Mouse (Mus musculus) hematopoietic stem cell, adult 5-6 weeks (primary cell): Measurements from ENCODE around the gene Hils1. TPM values are rescaled to one million over a fixed set of nuclear protein-coding genes. Genes with fewer than 3 reads are reported as not detected.

Source experiments
- ATAC-seq, 2 experiments: fragments of 125-278 bp in 1 of 2; replicated peaks in 1 of 2; 2 replicates each; pipeline ENCODE4 v1.8.0; 2016 to 2017; ENCODE audit warnings: inconsistent platforms in 2 of 2, mild to moderate bottlenecking in 2 of 2, moderate number of reproducible peaks in 2 of 2, low read depth in 1 of 2, moderate TSS enrichment in 1 of 2; ENCODE audit not compliant: low FRiP score in 2 of 2, poor library complexity in 2 of 2, severe bottlenecking in 2 of 2, insufficient read depth in 1 of 2, low TSS enrichment in 1 of 2
- total RNA-seq: library from RNA; stranded (forward); fragments of 172-1452, 232-1000 nt; gene quantifications from 2 replicates; pipeline ENCODE4 v1.2.3, GENCODE M21; 2017

The Hils1 gene
- total RNA-seq, 1 experiment from 2014 or later = not detected

DNA sequence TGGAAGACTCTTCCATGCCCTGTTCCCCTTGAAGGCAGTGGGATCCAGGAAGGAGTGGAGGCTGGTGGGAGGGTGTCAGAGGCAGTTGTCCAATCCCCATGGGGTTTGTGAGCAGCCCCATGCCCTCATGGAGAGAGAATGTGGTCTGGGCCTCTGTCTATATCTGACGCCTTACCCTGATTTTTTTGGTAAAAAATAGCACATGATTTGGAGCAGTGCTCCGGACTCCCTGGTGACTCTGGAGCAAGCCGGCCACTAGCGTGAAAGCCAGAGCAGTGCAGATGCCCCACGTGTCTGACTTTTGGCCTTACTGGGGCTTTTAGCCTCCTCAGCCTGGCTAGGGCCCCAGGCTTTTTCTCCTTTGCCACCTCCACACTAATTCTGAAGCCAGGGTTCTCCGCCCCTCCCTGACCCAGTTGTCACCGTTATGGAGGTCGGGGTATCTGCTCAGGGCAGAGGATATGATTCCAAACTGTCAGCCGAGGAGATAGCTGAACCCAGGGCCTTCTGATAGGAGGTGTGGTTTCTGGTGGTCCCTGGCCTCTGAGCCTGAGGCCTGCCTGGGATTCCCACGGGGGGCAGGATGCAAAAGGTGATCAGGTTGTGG is 26.9 kb downstream of the Hils1 start:
- ATAC-seq = no peak

DNA sequence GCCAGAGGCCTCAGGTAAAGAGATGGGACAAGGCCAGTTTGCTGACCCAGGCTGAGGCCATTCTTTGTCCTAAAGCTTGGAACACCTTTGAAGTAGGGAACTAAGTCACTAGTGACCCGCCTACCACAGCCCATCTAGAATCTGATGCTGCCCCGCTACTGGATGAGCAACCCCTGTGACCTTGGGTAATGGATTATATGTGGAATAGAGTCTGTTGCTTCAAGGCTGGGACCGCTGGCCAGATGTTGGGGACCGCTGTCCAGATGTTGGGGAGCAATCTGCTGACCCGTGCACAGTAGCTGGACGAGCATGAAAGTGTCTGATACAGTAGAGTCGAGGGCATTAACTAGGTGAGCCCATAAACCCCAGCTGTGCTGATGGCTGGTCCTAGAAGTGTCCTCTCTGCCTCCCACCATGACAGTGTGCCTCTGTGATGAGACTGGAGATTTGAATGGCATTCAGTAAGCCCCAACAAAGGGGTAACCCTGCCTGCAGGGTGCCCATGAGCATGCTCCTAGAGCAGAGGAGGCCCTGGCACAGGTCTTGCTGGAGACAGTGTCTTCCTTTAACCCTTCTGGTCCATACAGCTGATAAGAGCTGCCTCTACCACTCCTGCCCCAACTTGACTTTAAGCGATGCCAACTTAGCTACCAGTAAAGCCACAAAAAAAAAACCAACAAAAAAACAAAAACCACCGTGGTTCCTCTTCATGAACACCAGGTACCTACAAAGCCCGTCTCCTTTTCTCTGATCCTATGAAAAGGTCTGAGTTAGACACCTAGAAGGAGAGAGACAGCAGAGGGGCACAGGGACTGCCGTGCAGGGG is 27.8 kb downstream of the Hils1 start:
- no peak for ATAC-seq

DNA sequence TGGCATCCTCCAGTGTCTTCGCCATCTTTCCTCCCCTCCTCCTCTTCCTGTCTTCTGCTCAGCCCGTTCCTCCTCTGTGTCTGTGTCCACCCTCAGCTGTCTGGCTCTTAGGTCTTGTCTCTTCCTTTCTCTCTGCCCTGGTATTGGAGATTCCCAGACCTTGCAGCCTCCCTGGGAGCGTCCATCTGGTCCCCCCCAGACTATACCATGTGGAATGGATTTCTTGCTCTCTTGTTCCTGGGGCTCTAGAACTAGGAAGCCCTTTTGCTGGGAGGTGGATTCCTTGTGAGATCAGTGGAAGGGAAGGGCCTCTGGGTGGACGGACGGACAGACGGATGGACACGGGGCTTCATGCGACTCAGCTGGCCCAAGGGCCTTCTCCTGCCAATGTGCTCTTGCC is 28.7 kb downstream of the Hils1 start:
- ATAC-seq = no peak

DNA sequence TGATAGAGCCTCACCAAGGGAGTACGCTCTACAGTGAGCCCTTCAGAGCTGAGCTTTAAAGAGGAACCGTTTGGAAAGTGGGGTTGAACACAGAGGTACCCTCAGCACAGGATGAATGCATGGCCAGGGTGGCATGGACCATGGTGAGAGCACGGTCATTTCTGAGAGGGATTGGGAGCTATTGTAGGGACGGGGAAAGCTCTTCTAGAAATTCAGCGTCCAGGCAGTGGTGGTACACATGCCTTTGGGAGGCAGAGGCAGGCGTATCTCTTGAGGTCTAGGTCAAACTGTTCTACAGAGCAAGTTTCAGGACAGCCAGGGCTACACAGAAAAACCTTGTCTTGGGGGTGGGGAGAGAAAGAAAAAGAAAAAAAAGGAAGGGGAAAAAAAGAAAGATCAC is 29.6 kb downstream of the Hils1 start:
- no peak for ATAC-seq

DNA sequence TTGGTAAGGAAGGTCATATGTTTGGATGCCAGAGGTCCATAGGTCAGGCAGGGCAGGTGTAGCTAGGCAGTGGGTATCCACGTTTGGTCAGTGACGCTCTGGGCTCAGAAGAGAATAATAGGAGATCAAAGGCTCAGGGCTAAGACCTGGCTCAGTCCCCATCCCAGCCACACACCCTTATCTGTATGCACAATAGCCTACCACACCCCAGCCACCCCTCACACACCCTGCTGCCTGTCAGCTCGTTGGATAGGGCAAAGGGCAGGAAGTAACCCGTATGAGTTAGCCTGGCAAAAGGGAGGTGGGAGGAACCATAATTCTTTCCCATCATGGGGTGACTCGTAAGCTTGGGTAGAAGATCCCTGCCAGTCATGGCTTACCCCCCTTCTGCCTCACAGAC is 30.2 kb downstream of the Hils1 start:
- ATAC-seq = peak; percentile 23 to 35; a peak in 3 of 4 replicates

DNA sequence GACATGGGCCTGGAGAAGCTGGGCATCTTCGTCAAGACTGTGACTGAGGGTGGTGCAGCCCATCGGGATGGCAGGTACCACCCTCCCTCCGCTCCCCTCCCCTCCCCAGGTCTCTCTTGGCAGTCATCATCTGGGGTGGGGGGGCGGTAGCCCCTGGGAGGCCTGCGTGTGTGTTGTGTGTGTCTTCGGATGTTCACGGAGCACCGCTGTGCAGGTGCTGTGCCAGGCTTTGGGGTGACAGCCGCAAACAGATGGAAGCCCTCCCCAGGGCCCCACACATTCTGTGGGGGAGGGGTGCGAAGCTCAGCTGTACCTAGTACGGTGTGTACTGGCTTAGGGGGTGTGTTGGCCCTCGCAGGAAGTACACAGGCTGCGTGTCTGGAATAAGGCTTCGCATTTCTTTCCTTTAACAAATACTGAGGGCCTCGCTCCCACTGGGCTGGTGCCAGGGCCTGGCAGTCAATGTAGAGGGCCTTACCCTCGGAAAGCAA is 30.7 kb downstream of the Hils1 start:
- ATAC-seq = no peak

DNA sequence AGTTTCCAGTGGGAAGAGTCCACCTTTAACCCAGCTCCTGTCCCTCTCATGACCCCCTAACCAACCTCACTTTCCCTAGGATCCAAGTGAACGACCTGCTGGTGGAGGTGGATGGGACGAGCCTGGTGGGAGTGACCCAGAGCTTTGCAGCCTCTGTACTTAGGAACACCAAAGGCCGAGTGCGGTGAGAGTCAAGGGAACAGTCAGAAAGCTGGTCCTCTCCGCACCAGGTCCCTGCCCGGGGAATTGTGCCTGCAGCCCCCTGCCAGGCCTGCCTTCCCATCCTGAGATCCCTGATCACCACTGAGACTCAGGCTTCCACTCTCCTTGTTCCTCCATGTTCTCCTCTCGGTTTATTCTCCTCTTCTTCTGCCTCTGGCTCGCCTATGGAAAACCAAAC is 32.7 kb downstream of the Hils1 start:
- no peak for ATAC-seq

DNA sequence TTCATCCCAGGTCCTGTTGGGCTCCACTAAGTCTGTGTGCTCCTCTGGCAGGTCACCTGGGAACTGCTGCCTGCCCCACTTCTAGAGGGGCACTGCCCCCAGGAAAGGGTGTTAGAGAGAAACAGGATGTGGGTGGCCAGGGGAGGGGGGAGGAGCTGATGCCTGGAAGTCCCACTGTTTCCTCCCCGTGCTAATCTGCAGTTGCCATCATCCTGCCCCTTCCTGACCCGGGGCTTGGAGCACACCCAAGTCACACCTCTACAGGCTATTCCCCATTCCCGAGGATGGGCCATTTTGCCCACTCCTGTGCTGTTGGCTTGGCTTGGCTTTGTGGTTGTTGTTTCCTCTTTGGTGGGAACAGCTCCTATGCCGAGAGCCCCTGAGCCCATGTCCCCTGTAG is 33.2 kb downstream of the Hils1 start:
- ATAC-seq = peak; percentile 49 to 50

DNA sequence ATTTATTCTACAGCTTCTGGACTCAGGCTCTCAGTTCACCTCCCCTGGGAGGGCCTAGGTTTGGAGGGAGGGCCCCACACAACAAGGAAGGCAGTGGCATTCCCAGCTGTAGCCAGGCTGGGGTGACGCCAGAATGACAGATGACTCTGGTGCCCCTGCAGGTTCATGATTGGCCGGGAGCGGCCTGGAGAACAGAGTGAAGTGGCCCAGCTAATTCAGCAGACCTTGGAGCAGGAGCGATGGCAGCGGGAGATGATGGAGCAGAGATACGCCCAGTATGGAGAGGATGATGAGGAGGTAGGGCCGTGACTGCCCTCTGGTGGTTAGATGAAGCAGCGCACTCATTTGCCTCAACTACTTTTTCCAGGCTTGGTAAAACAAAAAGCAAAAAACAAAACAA is 33.7 kb downstream of the Hils1 start:
- ATAC-seq = peak; percentile 30 to 36; a peak in 3 of 4 replicates

DNA sequence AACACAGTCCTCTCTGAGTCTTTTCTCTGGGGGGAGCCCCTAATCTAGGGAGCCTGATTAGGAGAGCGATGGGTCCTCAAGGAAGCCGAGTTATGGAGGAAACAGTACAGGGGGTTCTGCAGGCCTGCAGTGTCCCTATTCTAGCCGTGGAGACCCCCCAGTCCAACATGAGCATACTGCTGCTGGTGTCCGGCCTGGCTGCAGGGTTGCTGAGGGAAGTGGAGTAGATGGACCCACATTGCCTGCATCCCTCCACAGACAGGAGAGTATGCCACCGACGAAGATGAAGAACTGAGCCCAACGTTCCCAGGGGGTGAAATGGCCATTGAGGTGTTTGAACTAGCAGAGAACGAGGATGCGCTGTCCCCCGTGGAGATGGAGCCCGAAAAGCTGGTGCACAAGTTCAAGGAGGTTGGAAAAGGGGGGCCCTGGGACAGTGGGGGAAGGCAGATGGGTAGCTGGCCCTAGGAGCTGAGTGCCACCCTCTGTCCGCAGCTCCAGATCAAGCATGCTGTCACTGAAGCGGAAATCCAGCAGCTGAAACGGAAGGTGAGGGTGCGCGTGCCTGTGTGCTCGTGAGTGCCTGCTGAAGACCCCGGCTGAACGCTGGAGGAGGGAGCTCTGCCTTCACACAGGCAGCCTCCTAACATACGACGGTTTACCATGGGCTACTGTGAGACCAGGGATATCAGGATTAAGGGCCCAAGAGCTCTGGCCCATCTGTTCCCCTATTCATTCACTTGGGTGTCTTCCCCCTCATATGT is 34.4 kb downstream of the Hils1 start:
- no peak for ATAC-seq

DNA sequence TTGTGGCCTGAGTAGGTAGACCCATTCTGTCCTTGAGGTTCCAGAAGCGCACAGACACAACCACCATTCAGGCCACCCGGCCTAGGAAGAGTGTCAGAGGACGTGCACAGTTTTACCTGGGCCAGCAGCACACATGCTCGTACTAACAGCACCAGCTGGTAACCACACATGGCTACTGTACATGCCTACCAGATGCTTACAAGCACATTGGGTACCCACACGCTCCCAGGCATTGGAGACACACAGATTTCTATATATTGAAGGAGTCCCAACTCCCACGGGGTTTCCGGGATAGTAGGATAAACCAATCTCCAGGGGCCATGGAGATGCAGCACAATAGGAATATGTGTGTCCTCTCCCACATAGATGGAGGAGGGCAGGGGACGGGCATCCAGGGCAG is 35.3 kb downstream of the Hils1 start:
- ATAC-seq = no peak

DNA sequence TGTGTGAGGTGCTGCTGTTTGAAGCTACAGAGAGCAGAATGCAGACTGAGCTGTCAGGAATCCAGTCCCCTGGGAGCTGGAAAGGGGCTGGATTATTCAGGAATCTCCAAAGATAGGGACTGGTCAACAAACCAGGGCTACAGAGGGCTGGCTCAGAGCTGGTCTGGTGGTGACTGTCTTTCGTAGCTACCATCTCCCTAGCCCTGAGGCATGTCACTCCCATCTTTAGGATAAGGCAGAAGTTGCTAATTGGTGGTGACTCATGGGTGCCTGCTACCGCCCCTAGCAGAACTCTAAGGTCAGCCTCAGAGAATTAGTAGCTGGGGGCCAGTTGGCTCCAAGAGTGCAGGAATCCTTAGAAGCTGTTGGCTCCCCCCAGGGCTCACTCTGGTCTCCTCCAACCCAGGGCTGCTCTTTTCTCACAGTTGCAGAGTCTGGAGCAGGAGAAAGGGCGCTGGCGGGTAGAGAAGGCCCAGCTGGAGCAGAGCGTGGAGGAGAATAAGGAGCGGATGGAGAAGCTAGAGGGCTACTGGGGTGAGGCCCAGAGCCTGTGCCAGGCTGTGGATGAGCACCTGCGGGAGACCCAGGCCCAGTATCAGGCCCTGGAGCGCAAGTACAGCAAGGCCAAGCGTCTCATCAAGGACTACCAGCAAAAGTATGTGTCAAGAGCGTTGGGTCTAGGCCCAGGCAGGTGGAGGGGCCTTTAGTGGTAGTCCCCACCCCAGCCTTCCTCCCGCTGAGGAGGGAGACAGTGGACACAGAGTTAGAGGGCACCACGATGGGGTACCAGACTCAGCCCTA is 36.9 kb downstream of the Hils1 start:
- ATAC-seq = no peak

DNA sequence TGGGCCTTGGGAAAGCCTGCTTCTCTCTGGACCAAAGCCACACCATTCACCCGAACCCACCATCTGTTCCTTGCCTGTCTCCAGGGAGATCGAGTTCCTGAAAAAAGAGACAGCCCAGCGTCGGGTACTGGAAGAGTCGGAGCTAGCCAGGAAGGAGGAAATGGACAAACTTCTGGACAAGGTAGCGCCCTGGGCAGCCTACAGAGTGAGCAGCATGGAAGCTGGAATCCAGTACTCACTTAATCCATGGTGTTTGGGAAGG is 37.5 kb downstream of the Hils1 start:
- ATAC-seq = no peak

DNA sequence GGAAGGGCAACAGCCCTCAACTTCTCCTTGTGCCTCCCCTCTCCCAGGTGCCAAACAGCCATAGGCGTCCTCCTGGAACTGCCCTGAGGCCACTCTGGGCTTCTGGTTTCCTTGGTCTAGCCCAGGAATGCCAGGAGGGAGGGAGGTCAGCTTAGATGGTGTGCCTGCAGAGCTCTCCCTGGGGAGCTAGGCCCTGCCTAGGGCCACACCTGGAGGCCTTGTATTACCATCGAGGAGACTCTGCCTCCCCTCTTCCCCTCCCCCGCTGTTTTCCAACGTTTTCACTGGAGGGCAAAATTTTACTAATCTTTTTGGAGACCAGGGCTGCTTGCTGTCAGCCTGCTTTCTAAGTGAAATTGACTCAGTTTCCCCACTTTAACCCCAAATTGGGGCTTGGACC is 38.6 kb downstream of the Hils1 start:
- no peak for ATAC-seq

DNA sequence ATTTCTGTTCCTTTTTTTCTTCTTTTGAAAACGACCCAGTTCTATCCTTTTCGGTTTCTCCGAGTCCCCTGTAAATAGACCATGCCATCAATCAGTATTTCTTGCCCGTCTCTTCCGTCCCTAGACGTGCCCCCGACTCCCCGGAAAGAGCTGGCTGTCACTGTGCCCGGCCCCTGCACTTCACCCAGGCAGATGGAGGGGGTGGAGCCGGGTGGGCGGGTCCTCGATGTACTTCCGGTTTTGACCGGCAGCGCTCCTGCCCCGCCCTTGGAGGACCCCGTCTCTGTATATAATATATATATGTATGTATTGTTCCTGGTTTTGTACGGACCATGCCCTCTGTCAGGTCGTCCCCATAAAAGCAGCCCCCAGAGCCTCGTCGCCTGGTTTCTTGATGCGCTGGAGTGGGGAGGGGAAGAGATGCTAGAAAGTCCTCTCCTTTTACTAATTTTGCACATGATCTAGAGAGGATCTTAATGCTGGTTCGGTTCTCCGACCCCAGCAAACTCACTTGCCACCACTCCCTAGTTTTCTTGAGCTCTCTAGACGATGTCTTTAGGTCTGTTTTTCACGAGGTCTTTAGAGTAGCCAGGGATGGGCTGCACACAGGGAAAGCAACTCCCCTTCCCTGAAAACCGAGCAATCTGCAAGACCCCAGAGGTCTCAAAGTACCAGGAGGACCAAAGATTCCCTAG is 39.3 kb downstream of the Hils1 start:
- peak; percentile 36 to 52; a peak in 2 of 4 replicates for ATAC-seq

DNA sequence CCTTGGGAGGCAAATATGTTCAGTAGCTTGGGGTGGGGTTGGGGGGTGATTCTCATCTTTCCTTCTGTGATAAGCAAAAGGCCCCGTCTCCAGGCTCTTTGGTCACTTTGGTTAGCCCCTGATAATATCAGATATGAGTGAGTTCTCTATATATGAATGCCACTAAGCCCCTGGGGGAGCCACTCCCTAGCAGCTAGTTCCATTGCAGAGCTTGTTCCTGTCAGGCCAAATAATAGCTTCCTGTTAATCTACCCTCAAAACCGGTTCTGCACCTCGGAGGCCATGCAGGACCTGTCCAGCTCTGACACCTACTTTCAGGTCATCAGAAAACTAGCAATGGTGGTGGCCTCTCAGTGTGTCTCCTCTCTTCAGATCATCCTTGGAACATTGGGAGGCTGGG is 40.0 kb downstream of the Hils1 start:
- no peak for ATAC-seq
